Mouse (Mus musculus): ENCODE measurements around the gene Adgrv1. TPM values are rescaled to one million over a fixed set of nuclear protein-coding genes. Genes with fewer than 3 reads are reported as not detected.

Adgrv1 gene
- total and polyA plus RNA-seq, 3 experiments: 0.17 to 0.44 (median 0.27) TPM

DNA sequence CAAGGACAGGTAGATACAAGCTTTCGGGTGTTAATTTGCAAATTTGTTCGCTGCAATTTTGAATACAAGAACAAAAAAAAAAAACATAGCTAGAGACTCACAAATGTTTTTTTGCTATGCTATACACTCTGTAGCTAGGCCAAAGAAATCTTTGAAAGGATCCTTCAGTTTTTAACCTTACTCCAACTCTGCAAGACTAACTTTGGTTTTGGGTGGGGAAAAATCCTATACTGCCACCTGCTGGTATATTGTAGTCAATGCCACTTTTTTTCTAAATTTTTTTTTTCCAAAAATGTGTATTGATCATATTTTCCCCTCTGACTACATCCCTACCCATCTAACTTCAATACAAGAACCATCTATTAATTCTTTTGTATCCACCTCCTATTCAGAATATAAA, 263.4 kb downstream of the Adgrv1 start:
- dilution Hi-C loops (cut with MboI; ENCODE audit: extremely low pct_ligation_motif_present, extremely low pct_unique_long_range_greater_than_20kb, low sequenced_read_pairs): no loop called here
- peak; percentile 29 for DNase-seq (ENCODE audit: extremely low read depth)
- TF ChIP-seq NRF1 (IDR thresholded peaks at IDR 0.05; ENCODE audit: low read depth, low read length) (no peak), EP300 (IDR thresholded peaks at IDR 0.05; ENCODE audit: low read length) (no peak), BHLHE40 (IDR thresholded peaks at IDR 0.05; ENCODE audit: low read depth, low read length) (no peak), RCOR1 (conservative IDR thresholded peaks at IDR 0.05; ENCODE audit: low read depth, low read length) (no peak), ZNF384 (IDR thresholded peaks at IDR 0.05; ENCODE audit: low read depth, low read length) (peak; percentile 96), ZKSCAN1 (IDR thresholded peaks at IDR 0.05; ENCODE audit: borderline replicate concordance, low read depth, low read length) (no peak), RAD21 (IDR thresholded peaks at IDR 0.05; ENCODE audit: low read depth, low read length) (peak; percentile 87), JUND (conservative IDR thresholded peaks at IDR 0.05; ENCODE audit: low read depth, low read length) (no peak), POLR2A (IDR thresholded peaks at IDR 0.05; ENCODE audit: low read depth, low read length) (no peak), JUN (IDR thresholded peaks at IDR 0.05; ENCODE audit: insufficient read depth, low read depth, low read length) (no peak; the same call in 1 of the 2 replicates), MEF2A (IDR thresholded peaks at IDR 0.05; ENCODE audit: borderline replicate concordance, low read depth, low read length) (no peak), SMC3 (IDR thresholded peaks at IDR 0.05; ENCODE audit: low read depth, low read length) (peak; percentile 78), ETS1 (conservative IDR thresholded peaks at IDR 0.05; ENCODE audit: low read depth, low read length) (no peak), POLR2AphosphoS2 (IDR thresholded peaks at IDR 0.05; ENCODE audit: low read depth, low read length) (no peak), MAZ (IDR thresholded peaks at IDR 0.05; ENCODE audit: low read depth, low read length) (no peak), ZC3H11A (IDR thresholded peaks at IDR 0.05; ENCODE audit: low read depth, low read length) (peak; percentile 51; the same call in 1 of the 2 replicates), NELFE (IDR thresholded peaks at IDR 0.05; ENCODE audit: low read depth, low read length) (no peak), IRF4 (IDR thresholded peaks at IDR 0.05; ENCODE audit: low read depth, low read length) (no peak), CHD2 (IDR thresholded peaks at IDR 0.05; ENCODE audit: low read length) (no peak), CTCF (conservative IDR thresholded peaks at IDR 0.05 in 1 of 2, IDR thresholded peaks at IDR 0.05 in 1 of 2; ENCODE audit: low read depth in 2 of 2, low read length in 2 of 2) (peak; percentile 18 to 85; a peak in 3 of 4 replicates), USF2 (conservative IDR thresholded peaks at IDR 0.05; ENCODE audit: low read depth, low read length) (no peak), CHD1 (IDR thresholded peaks at IDR 0.05; ENCODE audit: low read depth, low read length) (no peak), E2F4 (IDR thresholded peaks at IDR 0.05; ENCODE audit: insufficient replicate concordance, low read depth, low read length) (no peak), TCF12 (IDR thresholded peaks at IDR 0.05; ENCODE audit: low read depth, low read length) (no peak), UBTF (IDR thresholded peaks at IDR 0.05; ENCODE audit: low read depth, low read length) (no peak)

More for the DNA sequence above, 263.4 kb downstream of the Adgrv1 start:
- H3K4me2 ChIP-seq (ENCODE audit: insufficient read depth, low read depth, poor library complexity, severe bottlenecking): no peak overlapping the region
- no peak overlapping the region for H3K4me3 ChIP-seq (replicated peaks in 1 of 3; ENCODE audit: low read depth in 2 of 3, low read length in 2 of 3, poor library complexity in 1 of 3)
- no peak overlapping the region for H3K27ac ChIP-seq (ENCODE audit: insufficient read depth, low read depth)
- no peaks in the 10 kb centered on the region for H3K27me3 ChIP-seq (replicated peaks)
- no peaks in the 10 kb centered on the region for H3K4me1 ChIP-seq (ENCODE audit: control insufficient read depth in 1 of 2, insufficient read depth in 2 of 2)
- no peak overlapping the region for H3K9ac ChIP-seq (ENCODE audit: insufficient read depth, low read depth)
- in situ Hi-C loops (cut with MboI; ENCODE audit: low pct_ligation_motif_present, low pct_unique_long_range_greater_than_20kb, low sequenced_read_pairs): loop anchor here (5.0 kb wide), 1 partner anchor 492 kb away; no protein-coding TSS in a partner anchor
- no peaks in the 10 kb centered on the region for H3K9me3 ChIP-seq (replicated peaks; ENCODE audit: low read length)
- no peaks in the 10 kb centered on the region for H3K79me2 ChIP-seq (replicated peaks; ENCODE audit: control insufficient read depth, extremely low read depth, insufficient read depth, poor library complexity, severe bottlenecking)
- no peaks in the 10 kb centered on the region for H3K36me3 ChIP-seq (replicated peaks in 1 of 2; ENCODE audit: control insufficient read depth in 1 of 2, insufficient read depth in 1 of 2, low read length in 1 of 2)

Measured in CH12.LX (cell line).